Mouse (Mus musculus) layer of hippocampus, postnatal 25 days (tissue): ENCODE measurements around the gene Ppp6c. TPM values are rescaled to one million over a fixed set of nuclear protein-coding genes. Genes with fewer than 3 reads are reported as not detected.

Source experiments
- DNase-seq, 2 experiments: peaks; one replicate each; pipeline ENCODE4 v3.0.0; 2022; ENCODE audit warnings: mixed read lengths in 2 of 2, low spot score in 1 of 2; ENCODE audit errors: extremely low spot score in 1 of 2
- total RNA-seq, 2 experiments: library from RNA; stranded (reverse); gene quantifications; 2 replicates each; pipeline ENCODE4 v1.2.3; 2021

Gene Ppp6c
- total RNA-seq, 2 experiments from 2014 or later, result 59.9 to 66.3 TPM

DNA sequence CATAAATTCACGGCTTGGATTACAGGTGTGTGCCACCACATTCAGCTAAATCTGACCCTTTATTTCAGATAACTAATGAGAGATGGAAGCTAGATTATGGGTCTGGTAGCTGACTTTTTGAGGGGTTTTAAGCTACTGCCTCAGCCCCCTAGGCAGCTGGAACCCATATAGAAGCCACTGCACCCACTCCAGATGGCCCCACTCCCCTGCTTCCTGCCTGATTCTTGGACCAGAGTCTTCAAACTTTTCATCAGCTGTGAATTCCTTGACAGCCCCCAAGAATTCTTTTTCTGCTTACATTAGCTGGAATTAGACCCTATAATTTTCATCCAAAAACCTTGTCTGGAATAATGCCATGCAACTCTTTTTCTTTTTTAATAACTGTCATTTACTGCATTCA is 79.8 kb downstream of the Ppp6c start:
- DNase-seq, result no peak

Other genes starting within 250 kb of the Ppp6c start
- gene Wdr38, start 229.0 kb downstream of the Ppp6c start, total RNA-seq, result under 1 TPM; 0.49 to 0.75 TPM
- gene Arpc5l, start 221.1 kb downstream of the Ppp6c start, total RNA-seq, result 10 to 100 TPM; 91.9 to 96.2 TPM
- gene Rpl35, start 220.8 kb downstream of the Ppp6c start, total RNA-seq, result 100 to 1,000 TPM; 220 to 250 TPM
- gene Golga1, start 160.9 kb downstream of the Ppp6c start, total RNA-seq, result 10 to 100 TPM; 30.8 to 36.4 TPM
- 10 to 100 TPM; 54.6 to 65.8 TPM for gene Scai, start 35.7 kb downstream of the Ppp6c start, total RNA-seq